Mouse (Mus musculus): ENCODE results near the gene Fgfr3.

GRCm38 (mm10) chr5:33782345-33782998, 61.0 kb downstream of the Fgfr3 start, which contains the start of gene Letm1:
- TF ChIP-seq ZNF384 (IDR thresholded peaks at IDR 0.05; ENCODE audit: low read depth, low read length) = no peak
- no peak for TF ChIP-seq ZC3H11A (IDR thresholded peaks at IDR 0.05; ENCODE audit: borderline replicate concordance, low read depth, low read length)
